Mouse (Mus musculus) small intestine, adult 2 months (tissue): Measurements from ENCODE around the gene Sppl3.

Experiments used
- CTCF ChIP-seq: fragments of 200-500 bp; IDR thresholded peaks from 2 replicates; pipeline ENCODE4 v1.5.1; 2012; ENCODE audit warnings: low read depth, mild to moderate bottlenecking, control low read depth, inconsistent platforms, low read length, moderate library complexity, mixed read lengths; ENCODE audit not compliant: insufficient replicate concordance, insufficient read length; ENCODE audit errors: extremely low read depth
- POLR2A ChIP-seq: fragments of 200-500 bp; IDR thresholded peaks from 2 replicates; pipeline ENCODE4 v1.6.1; 2012; ENCODE audit warnings: low read depth, mild to moderate bottlenecking, control low read depth, inconsistent platforms, low read length, moderate library complexity

DNA sequence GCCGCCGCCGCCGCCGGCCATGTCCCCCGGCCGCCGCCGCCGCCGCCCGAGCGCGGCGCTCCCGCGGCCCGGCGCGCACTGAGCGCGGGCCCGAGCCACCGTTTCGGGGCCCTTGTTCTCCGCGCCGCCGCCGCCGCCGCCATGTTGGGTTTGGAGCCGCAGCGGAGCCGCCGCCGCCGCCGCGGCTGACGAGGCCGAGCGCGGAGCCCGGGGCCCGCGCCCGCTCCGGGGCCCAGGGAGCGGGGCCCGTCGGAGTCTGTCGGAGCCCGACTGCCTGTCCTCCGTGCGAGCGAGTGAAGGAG, 231 bp downstream of the Sppl3 start:
- TF ChIP-seq CTCF, result no peak
- no peak for TF ChIP-seq POLR2A
